Mouse (Mus musculus) intestine, postnatal 0 days (tissue): Measurements from ENCODE around the gene Slc1a3. TPM values are rescaled to one million over a fixed set of nuclear protein-coding genes. Genes with fewer than 3 reads are reported as not detected.

ENCODE experiments used
- ATAC-seq: fragments of 200-750 bp; cut with Nextera tagmentation; 2 replicates; pipeline ENCODE4 v1.8.0; 2017; ENCODE audit warnings: mild to moderate bottlenecking, moderate TSS enrichment, moderate library complexity
- H3K27ac ChIP-seq: fragments of 300-500 bp; sonication (generic); 2 replicates; pipeline ENCODE4 v1.5.1; 2014; ENCODE audit warnings: mild to moderate bottlenecking, low read depth, low read length, moderate library complexity
- H3K27me3 ChIP-seq: fragments of 300-500 bp; sonication (generic); replicated peaks from 2 replicates; pipeline ENCODE4 v1.6.1; 2014; ENCODE audit warnings: low read length, mixed read lengths; ENCODE audit not compliant: control insufficient read depth, insufficient read depth
- H3K36me3 ChIP-seq: fragments of 300-500 bp; sonication (generic); 2 replicates; pipeline ENCODE4 v1.6.1; 2014; ENCODE audit warnings: mild to moderate bottlenecking, moderate library complexity; ENCODE audit not compliant: control insufficient read depth, insufficient read depth
- H3K4me1 ChIP-seq: fragments of 300-500 bp; sonication (generic); replicated peaks from 2 replicates; pipeline ENCODE4 v1.6.1; 2014; ENCODE audit warnings: antibody characterized with exemption, low read length, mixed read lengths; ENCODE audit not compliant: control insufficient read depth, insufficient read depth
- H3K4me2 ChIP-seq: fragments of 300-500 bp; sonication (generic); replicated peaks from 2 replicates; pipeline ENCODE4 v1.6.1; 2014; ENCODE audit warnings: low read depth, mild to moderate bottlenecking, moderate library complexity
- H3K4me3 ChIP-seq: fragments of 300-500 bp; sonication (generic); 2 replicates; pipeline ENCODE4 v1.5.1; 2014; ENCODE audit warnings: low read depth, low read length
- H3K9ac ChIP-seq: fragments of 300-500 bp; sonication (generic); 2 replicates; pipeline ENCODE4 v1.6.1; 2014; ENCODE audit warnings: mild to moderate bottlenecking, low read depth, low read length
- H3K9me3 ChIP-seq: fragments of 300-500 bp; sonication (generic); 2 replicates; pipeline ENCODE4 v1.6.1; 2016; ENCODE audit warnings: mixed run types; ENCODE audit not compliant: control insufficient read depth
- CTCF ChIP-seq: sonication (generic); IDR thresholded peaks from 2 replicates; pipeline ENCODE4 v1.5.1; 2016; ENCODE audit warnings: low read depth, mild to moderate bottlenecking, control low read depth, antibody characterized with exemption, moderate library complexity
- WGBS: fragments of 180-500 bp; shearing (Covaris S2); extraction: QIAGEN DNeasy Blood & Tissue Kit; methylation state at CpG from one replicate; pipeline ENCODE4 v1.1.7; 2014; 5-methylcytosine and 5-hydroxymethylcytosine counted together
- polyA plus RNA-seq: library from polyadenylated mRNA; unstranded; fragments of >200 nt; fragmentation: Nextera tagmentation; extraction: Ambion mirVana; gene quantifications from 2 replicates; pipeline ENCODE4 v1.2.1, GENCODE M21; 2015

Slc1a3 gene
- polyA plus RNA-seq, 1 experiment from 2014 or later = 0.53 TPM

DNA sequence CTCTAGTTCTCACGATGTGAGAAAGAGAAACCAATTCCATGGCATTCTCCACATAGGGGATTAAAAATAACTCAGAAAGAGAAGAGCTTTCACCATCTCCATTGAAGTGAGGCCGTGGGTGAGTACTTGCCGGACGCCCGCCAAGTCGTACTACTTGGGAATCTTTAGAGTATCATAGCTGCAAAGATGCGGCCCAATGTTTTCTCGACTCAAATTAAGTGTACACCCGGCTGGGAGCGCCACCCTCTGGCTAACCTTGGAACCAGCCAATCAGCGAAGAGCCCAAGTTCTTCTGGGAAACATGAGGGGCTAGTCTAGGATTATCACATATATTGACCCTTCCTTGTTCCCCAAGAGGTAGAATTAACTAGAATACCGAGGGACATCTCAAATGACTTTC, 115.3 kb downstream of the Slc1a3 start:
- no peaks in the 10 kb centered on the region for H3K27me3 ChIP-seq
- TF ChIP-seq CTCF = peak; percentile 20; the same call in 1 of the 2 replicates
- H3K9me3 ChIP-seq = no peaks in the 10 kb centered on the region
- no peak overlapping the region for H3K9ac ChIP-seq
- 81% methylated on average over 12 of the region's 12 CpGs for WGBS
- no peak overlapping the region for H3K4me3 ChIP-seq
- H3K36me3 ChIP-seq = no peaks in the 10 kb centered on the region
- no peak for ATAC-seq
- no peak overlapping the region for H3K27ac ChIP-seq
- H3K4me2 ChIP-seq = no peak overlapping the region
- H3K4me1 ChIP-seq = no peaks in the 10 kb centered on the region

DNA sequence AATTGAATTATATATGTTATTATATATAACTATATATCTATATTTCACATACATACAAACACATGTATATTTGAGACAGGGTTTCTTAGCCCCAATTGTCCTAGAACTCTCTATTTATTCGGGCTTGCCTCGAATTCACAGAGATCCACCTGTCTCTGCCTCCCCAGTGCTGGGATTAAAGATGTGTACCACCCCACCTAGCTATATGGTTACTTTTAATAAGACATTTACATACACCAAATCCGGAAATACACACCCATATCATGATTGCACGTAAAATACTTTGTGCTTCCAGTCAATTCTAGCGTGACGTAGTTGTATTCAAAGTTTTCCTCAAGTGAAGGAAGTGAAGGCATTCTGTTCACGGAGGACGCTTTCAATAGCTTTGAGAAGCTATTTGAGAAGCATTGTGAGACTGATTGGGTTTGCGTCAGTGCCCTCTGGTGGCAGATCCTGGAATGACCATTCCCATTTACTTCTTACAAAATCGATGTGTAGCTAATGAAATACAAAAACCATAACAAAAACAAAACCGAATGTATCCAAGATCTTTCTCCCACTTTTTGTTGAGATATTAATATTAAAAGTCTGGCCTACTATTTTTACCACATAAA, 121.0 kb downstream of the Slc1a3 start:
- 18% methylated on average over 11 of the region's 11 CpGs for WGBS
- ATAC-seq = peak; percentile 54; the same call in 1 of the 2 replicates
- Histone ChIP-seq H3K4me1 (no peaks in the 10 kb centered on the region), H3K9ac (no peak overlapping the region), H3K27me3 (no peaks in the 10 kb centered on the region), H3K4me2 (peak overlapping the region; percentile 27; the same call in 1 of the 2 replicates), H3K4me3 (no peak overlapping the region), H3K36me3 (no peaks in the 10 kb centered on the region), H3K27ac (no peak overlapping the region), H3K9me3 (no peaks in the 10 kb centered on the region)
- peak; percentile 92 for TF ChIP-seq CTCF

DNA sequence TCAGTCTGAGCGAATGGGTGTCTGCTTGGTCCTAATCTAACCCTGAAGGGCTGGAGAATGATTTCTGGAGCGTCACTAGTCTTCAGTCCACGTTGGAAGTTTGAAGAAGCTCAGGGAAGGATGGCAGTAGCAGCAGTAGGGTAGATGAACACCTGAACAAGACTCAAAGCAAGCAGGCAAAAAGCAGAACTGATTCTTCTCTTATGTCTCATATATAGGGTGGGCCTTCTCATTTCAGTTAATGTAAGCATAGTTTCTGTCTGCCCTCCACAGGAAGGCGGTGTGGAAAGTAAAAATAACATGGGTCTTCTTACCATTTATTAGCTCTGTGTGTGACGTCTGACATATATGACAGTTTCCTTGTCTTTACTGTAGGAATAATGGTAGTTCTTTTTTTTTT, 122.5 kb downstream of the Slc1a3 start:
- WGBS = 92% methylated on average over 5 of the region's 5 CpGs
- Histone ChIP-seq H3K9me3 (no peaks in the 10 kb centered on the region), H3K4me3 (no peak overlapping the region), H3K9ac (no peak overlapping the region), H3K36me3 (no peaks in the 10 kb centered on the region), H3K27me3 (no peaks in the 10 kb centered on the region), H3K4me1 (no peaks in the 10 kb centered on the region), H3K4me2 (no peak overlapping the region), H3K27ac (no peak overlapping the region)
- TF ChIP-seq CTCF = no peak
- no peak for ATAC-seq

- TF ChIP-seq CTCF = no peak
- no peak overlapping the region for H3K27ac ChIP-seq
- H3K4me1 ChIP-seq = no peaks in the 10 kb centered on the region
- H3K9ac ChIP-seq = no peak overlapping the region
- WGBS = 70% methylated on average over 9 of the region's 9 CpGs
- H3K9me3 ChIP-seq = no peaks in the 10 kb centered on the region
- no peak overlapping the region for H3K4me3 ChIP-seq
- no peaks in the 10 kb centered on the region for H3K36me3 ChIP-seq
- no peaks in the 10 kb centered on the region for H3K27me3 ChIP-seq
- ATAC-seq = no peak
- no peak overlapping the region for H3K4me2 ChIP-seq
Measured at GRCm38 (mm10) chr15:8586822-8587281, 123.7 kb downstream of the Slc1a3 start.

Other genes with a start within 250 kb of the Slc1a3 start
- gene Gm2310, start 190.8 kb downstream of the Slc1a3 start, polyA plus RNA-seq = not detected in 2 replicates